Mouse (Mus musculus) heart, embryonic 11.5 days (tissue): ENCODE data around the gene Gm4131. TPM values are rescaled to one million over a fixed set of nuclear protein-coding genes. Genes with fewer than 3 reads are reported as not detected.

Source experiments
- ATAC-seq: fragments of 200-750 bp; cut with Nextera tagmentation; replicated peaks from 2 replicates; pipeline ENCODE4 v1.8.0; 2017; ENCODE audit warnings: moderate library complexity; ENCODE audit not compliant: insufficient number of reproducible peaks, low FRiP score, low TSS enrichment
- H3K27ac ChIP-seq: fragments of 300-500 bp; sonication (generic); 2 replicates; pipeline ENCODE4 v1.5.1; 2014; ENCODE audit warnings: mild to moderate bottlenecking, low read depth, low read length
- H3K27me3 ChIP-seq: fragments of 300-500 bp; sonication (generic); 2 replicates; pipeline ENCODE4 v1.6.1; 2014; ENCODE audit warnings: mild to moderate bottlenecking, low read length, mixed read lengths; ENCODE audit not compliant: control insufficient read depth, insufficient read depth
- H3K36me3 ChIP-seq: fragments of 300-500 bp; sonication (generic); 2 replicates; pipeline ENCODE4 v1.6.1; 2014; ENCODE audit warnings: mild to moderate bottlenecking, low read length, moderate library complexity, mixed read lengths; ENCODE audit not compliant: control insufficient read depth, insufficient read depth
- H3K4me1 ChIP-seq: fragments of 300-500 bp; sonication (generic); 2 replicates; pipeline ENCODE4 v1.6.1; 2014; ENCODE audit warnings: low read length; ENCODE audit not compliant: control insufficient read depth, insufficient read depth
- H3K4me2 ChIP-seq: fragments of 300-500 bp; sonication (generic); 2 replicates; pipeline ENCODE4 v1.6.1; 2014; ENCODE audit warnings: mild to moderate bottlenecking, moderate library complexity
- H3K4me3 ChIP-seq: fragments of 300-500 bp; sonication (generic); 2 replicates; pipeline ENCODE4 v1.5.1; 2014; ENCODE audit warnings: low read depth, low read length
- H3K9ac ChIP-seq: fragments of 300-500 bp; sonication (generic); 2 replicates; pipeline ENCODE4 v1.6.1; 2014; ENCODE audit warnings: mild to moderate bottlenecking, low read depth, low read length, moderate library complexity
- H3K9me3 ChIP-seq: fragments of 300-500 bp; sonication (generic); replicated peaks from 2 replicates; pipeline ENCODE4 v1.6.1; 2016; ENCODE audit warnings: low read length; ENCODE audit not compliant: control insufficient read depth
- whole genome bisulfite sequencing: fragments of 180-500 bp; shearing (Covaris S2); extraction: QIAGEN DNeasy Blood & Tissue Kit; methylation state at CpG from one replicate; pipeline ENCODE4 v1.1.7; 2014; ENCODE audit not compliant: insufficient replicate concordance; 5-methylcytosine and 5-hydroxymethylcytosine counted together
- polyA plus RNA-seq: library from polyadenylated mRNA; unstranded; fragments of >200 nt; fragmentation: Nextera tagmentation; extraction: Ambion mirVana; gene quantifications from 2 replicates; pipeline ENCODE4 v1.2.1, GENCODE M21; 2014

The Gm4131 gene
- polyA plus RNA-seq, 1 experiment from 2014 or later: not detected

- Histone ChIP-seq H3K4me2 (no peak overlapping the region), H3K27ac (no peak overlapping the region), H3K4me1 (no peaks in the 10 kb centered on the region), H3K9me3 (no peaks in the 10 kb centered on the region), H3K4me3 (no peak overlapping the region), H3K36me3 (no peaks in the 10 kb centered on the region), H3K9ac (no peak overlapping the region), H3K27me3 (no peaks in the 10 kb centered on the region)
- ATAC-seq: no peak
- 96% methylated on average over 1 of the region's 1 CpGs for WGBS
These were observed 25.0 kb downstream of the Gm4131 start for GRCm38 (mm10) chr14:62541751-62542150.

- Histone ChIP-seq H3K36me3 (no peaks in the 10 kb centered on the region), H3K4me2 (no peak overlapping the region), H3K4me1 (no peaks in the 10 kb centered on the region), H3K4me3 (no peak overlapping the region), H3K9me3 (no peaks in the 10 kb centered on the region), H3K27ac (no peak overlapping the region), H3K9ac (no peak overlapping the region), H3K27me3 (no peaks in the 10 kb centered on the region)
- 81% methylated on average over 3 of the region's 3 CpGs for WGBS
- no peak for ATAC-seq
These were observed 26.9 kb downstream of the Gm4131 start for GRCm38 (mm10) chr14:62539834-62540233.

DNA sequence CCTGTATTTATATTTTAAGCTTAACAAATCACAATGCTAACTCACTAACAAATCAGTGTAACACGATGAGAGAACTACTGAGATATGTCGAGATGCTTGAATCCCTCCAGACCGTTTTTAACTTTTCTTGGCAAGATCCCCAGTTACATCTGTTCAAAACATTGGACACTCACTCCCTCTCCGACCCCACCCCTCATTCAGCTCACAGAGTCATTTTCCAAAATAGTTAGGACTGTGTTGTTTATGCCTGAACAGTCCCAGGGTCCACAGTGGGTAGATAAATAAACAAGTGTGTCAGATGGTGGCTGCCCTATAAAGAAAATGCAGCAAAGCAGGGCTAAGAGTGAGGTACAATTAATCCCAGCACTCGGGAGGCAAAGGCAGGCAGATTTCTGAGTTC, 29.7 kb downstream of the Gm4131 start:
- Histone ChIP-seq H3K4me3 (no peak overlapping the region), H3K9ac (no peak overlapping the region), H3K27ac (no peak overlapping the region), H3K9me3 (no peaks in the 10 kb centered on the region), H3K4me1 (no peaks in the 10 kb centered on the region), H3K27me3 (no peaks in the 10 kb centered on the region), H3K36me3 (no peaks in the 10 kb centered on the region), H3K4me2 (no peak overlapping the region)
- ATAC-seq: no peak
- WGBS: 64% methylated on average over 5 of the region's 5 CpGs

DNA sequence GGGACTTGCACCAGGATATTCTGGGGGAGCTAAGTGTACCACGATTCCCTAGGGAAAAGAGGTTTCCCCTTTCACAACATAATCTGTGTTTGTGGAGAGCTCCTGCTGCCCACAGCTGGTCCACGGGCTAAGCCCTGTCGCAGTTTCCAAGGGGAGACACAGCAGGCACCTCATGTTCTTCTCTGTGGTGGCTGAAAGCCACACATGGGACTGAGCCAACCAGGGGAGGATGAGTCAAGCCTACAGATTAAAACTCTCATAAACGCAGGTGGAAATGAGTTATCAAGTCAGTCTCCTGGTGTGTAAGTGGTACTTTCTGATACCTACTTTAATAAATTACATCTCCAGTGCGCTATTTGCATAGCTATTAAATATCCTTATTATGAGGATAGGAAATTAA, 30.6 kb downstream of the Gm4131 start:
- Histone ChIP-seq H3K4me2 (no peak overlapping the region), H3K9ac (no peak overlapping the region), H3K36me3 (no peaks in the 10 kb centered on the region), H3K9me3 (no peaks in the 10 kb centered on the region), H3K27me3 (no peaks in the 10 kb centered on the region), H3K27ac (no peak overlapping the region), H3K4me1 (no peaks in the 10 kb centered on the region), H3K4me3 (no peak overlapping the region)
- 47% methylated on average over 5 of the region's 5 CpGs for WGBS
- no peak for ATAC-seq

GRCm38 (mm10) chr14:62530951-62531350, 35.8 kb downstream of the Gm4131 start:
- Histone ChIP-seq H3K27ac (no peak overlapping the region), H3K4me1 (no peaks in the 10 kb centered on the region), H3K9ac (no peak overlapping the region), H3K4me2 (no peak overlapping the region), H3K4me3 (no peak overlapping the region), H3K36me3 (no peaks in the 10 kb centered on the region), H3K9me3 (no peaks in the 10 kb centered on the region), H3K27me3 (no peaks in the 10 kb centered on the region)
- 59% methylated on average over 2 of the region's 2 CpGs for WGBS
- ATAC-seq: no peak

- H3K9ac ChIP-seq: no peak overlapping the region
- no peaks in the 10 kb centered on the region for H3K4me1 ChIP-seq
- 53% methylated on average over 1 of the region's 1 CpGs for WGBS
- no peak for ATAC-seq
- no peak overlapping the region for H3K4me3 ChIP-seq
- H3K9me3 ChIP-seq: no peaks in the 10 kb centered on the region
- no peak overlapping the region for H3K4me2 ChIP-seq
- no peaks in the 10 kb centered on the region for H3K27me3 ChIP-seq
- H3K27ac ChIP-seq: no peak overlapping the region
- H3K36me3 ChIP-seq: no peaks in the 10 kb centered on the region
These were observed 53.9 kb downstream of the Gm4131 start for GRCm38 (mm10) chr14:62512845-62513244.

DNA sequence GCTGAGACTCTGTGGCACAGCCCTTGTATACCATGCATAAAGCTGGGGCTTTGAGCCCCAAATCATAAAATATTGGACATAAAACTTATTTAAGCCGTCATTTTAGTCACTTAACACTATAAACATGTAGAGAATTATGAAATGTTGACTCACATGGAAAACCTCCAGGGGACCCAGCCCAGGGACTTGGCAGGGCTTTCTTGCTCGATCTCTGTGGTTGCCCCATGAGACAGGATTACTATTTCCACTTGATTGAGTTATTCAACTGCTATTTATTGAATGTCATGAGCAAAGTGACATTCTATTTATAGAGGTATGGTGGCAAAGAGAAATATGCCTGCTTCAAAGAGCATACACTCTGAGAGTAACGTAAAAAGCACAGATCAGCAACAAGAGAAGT, 57.4 kb downstream of the Gm4131 start:
- no peak overlapping the region for H3K4me3 ChIP-seq
- H3K9me3 ChIP-seq: no peaks in the 10 kb centered on the region
- no peak overlapping the region for H3K27ac ChIP-seq
- no peak for ATAC-seq
- H3K36me3 ChIP-seq: no peaks in the 10 kb centered on the region
- H3K27me3 ChIP-seq: no peaks in the 10 kb centered on the region
- no peaks in the 10 kb centered on the region for H3K4me1 ChIP-seq
- no peak overlapping the region for H3K4me2 ChIP-seq
- 70% methylated on average over 3 of the region's 3 CpGs for WGBS
- H3K9ac ChIP-seq: no peak overlapping the region

DNA sequence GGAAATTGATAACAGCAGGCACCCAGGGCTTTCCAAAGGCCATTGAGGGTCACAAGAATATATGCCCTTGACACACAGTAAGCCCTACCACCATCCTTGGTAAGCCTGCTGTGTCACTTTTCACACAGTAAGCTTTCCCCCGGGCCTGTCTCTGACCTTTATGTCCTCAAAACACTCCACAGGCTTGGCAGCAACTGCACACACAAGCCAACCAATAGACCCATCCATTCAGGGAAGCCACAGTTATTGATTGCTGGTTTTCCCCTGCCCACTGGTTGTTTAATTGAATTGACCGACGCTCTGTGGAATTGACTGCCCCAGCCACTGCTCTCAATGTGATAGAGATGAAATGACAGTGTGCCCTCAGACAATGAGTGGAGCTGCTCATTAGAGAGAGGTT, 60.5 kb downstream of the Gm4131 start:
- H3K27me3 ChIP-seq: no peaks in the 10 kb centered on the region
- ATAC-seq: no peak
- no peak overlapping the region for H3K4me3 ChIP-seq
- H3K9me3 ChIP-seq: no peaks in the 10 kb centered on the region
- no peaks in the 10 kb centered on the region for H3K36me3 ChIP-seq
- no peaks in the 10 kb centered on the region for H3K4me1 ChIP-seq
- H3K27ac ChIP-seq: no peak overlapping the region
- 91% methylated on average over 3 of the region's 3 CpGs for WGBS
- no peak overlapping the region for H3K9ac ChIP-seq
- H3K4me2 ChIP-seq: no peak overlapping the region

- peaks cover 4% of the 10 kb centered on the region; the same call in 1 of the 2 replicates for H3K4me1 ChIP-seq
- no peaks in the 10 kb centered on the region for H3K36me3 ChIP-seq
- no peak overlapping the region for H3K9ac ChIP-seq
- no peak overlapping the region for H3K4me3 ChIP-seq
- no peaks in the 10 kb centered on the region for H3K27me3 ChIP-seq
- 66% methylated on average over 7 of the region's 7 CpGs for WGBS
- ATAC-seq: no peak
- no peaks in the 10 kb centered on the region for H3K9me3 ChIP-seq
- no peak overlapping the region for H3K4me2 ChIP-seq
- H3K27ac ChIP-seq: no peak overlapping the region
These were observed 69.3 kb downstream of the Gm4131 start for GRCm38 (mm10) chr14:62497391-62497790.
